Mouse (Mus musculus) heart, adult 2 months (tissue): ENCODE measurements around the gene Pakap. TPM values are rescaled to one million over a fixed set of nuclear protein-coding genes. Genes with fewer than 3 reads are reported as not detected.

ENCODE experiments used
- DNase-seq, 2 experiments: peaks; one replicate each; pipeline ENCODE4 v3.0.0; 2021
- H3K27ac ChIP-seq: fragments of 200-600 bp; 2 replicates; pipeline ENCODE4 v1.8.1; 2022
- H3K27me3 ChIP-seq: fragments of 200-500 bp; 2 replicates; pipeline ENCODE4 v1.6.1; 2012; ENCODE audit warnings: mild to moderate bottlenecking, low read length, inconsistent platforms, mixed read lengths; ENCODE audit not compliant: control insufficient read depth, insufficient read depth
- H3K36me3 ChIP-seq: fragments of 200-500 bp; 2 replicates; pipeline ENCODE4 v1.6.1; 2012; ENCODE audit warnings: low read length, inconsistent platforms; ENCODE audit not compliant: control insufficient read depth, insufficient read depth
- H3K4me1 ChIP-seq: fragments of 200-500 bp; 2 replicates; pipeline ENCODE4 v1.6.1; 2011; ENCODE audit warnings: low read length; ENCODE audit not compliant: control insufficient read depth, insufficient read depth
- H3K4me3 ChIP-seq: fragments of 200-600 bp; 2 replicates; pipeline ENCODE4 v1.8.1; 2022
- H3K79me2 ChIP-seq: fragments of 200-500 bp; replicated peaks from 2 replicates; pipeline ENCODE4 v1.6.1; 2012; ENCODE audit warnings: mild to moderate bottlenecking, inconsistent platforms, low read length, moderate library complexity, mixed read lengths; ENCODE audit not compliant: control insufficient read depth, insufficient read depth
- H3K9ac ChIP-seq: fragments of 200-500 bp; 2 replicates; pipeline ENCODE4 v1.6.1; 2012; ENCODE audit warnings: low read depth, mild to moderate bottlenecking, control low read depth, inconsistent platforms, low read length, mixed read lengths
- CTCF ChIP-seq: fragments of 200-600 bp; IDR thresholded peaks from 2 replicates; pipeline ENCODE4 v1.8.1; 2022; ENCODE audit warnings: antibody characterized with exemption, mild to moderate bottlenecking, moderate library complexity
- EP300 ChIP-seq: fragments of 200-500 bp; IDR thresholded peaks from 2 replicates; pipeline ENCODE4 v1.6.1; 2011; ENCODE audit warnings: low read depth, low read length, control low read depth; ENCODE audit not compliant: insufficient read depth
- POLR2A ChIP-seq: fragments of 200-500 bp; IDR thresholded peaks from 2 replicates; pipeline ENCODE4 v1.6.1; 2011; ENCODE audit warnings: mild to moderate bottlenecking, low read depth, low read length, control low read depth; ENCODE audit not compliant: insufficient read depth
- WGBS: fragments of 180-500 bp; shearing (Covaris S2); methylation state at CpG from one replicate; pipeline ENCODE4 v1.1.7; 2018; 5-methylcytosine and 5-hydroxymethylcytosine counted together
- intact Hi-C: fragments of 180-260 bp; cut with DNase I; formaldehyde crosslinking; loops from one replicate; pipeline ENCODE4 v1.15.1; 2025
- polyA plus RNA-seq: library from polyadenylated mRNA; depleted of rRNA; stranded (reverse); fragments of >200 nt; gene quantifications from 2 replicates; pipeline ENCODE4 v1.2.3, GENCODE M21; 2012
- total RNA-seq, 2 experiments: library from RNA; stranded (reverse); gene quantifications; 2 replicates each; pipeline ENCODE4 v1.2.3; 2021

The Pakap gene
- total and polyA plus RNA-seq, 3 experiments, result 3.3 to 35.2 (median 33.7) TPM

- DNase-seq, result no peak
- 44% methylated on average over 4 of the region's 4 CpGs for WGBS
- peak overlapping the region; percentile 17; the same call in 1 of the 2 replicates for H3K27ac ChIP-seq
- intact Hi-C loops, result no loop called here
- H3K4me3 ChIP-seq, result no peak overlapping the region
- H3K9ac ChIP-seq, result no peak overlapping the region
- H3K79me2 ChIP-seq, result peaks cover 6% of the 10 kb centered on the region
- H3K27me3 ChIP-seq, result no peaks in the 10 kb centered on the region
- peaks cover 6% of the 10 kb centered on the region; the same call in 1 of the 2 replicates for H3K36me3 ChIP-seq
- H3K4me1 ChIP-seq, result peaks cover 23% of the 10 kb centered on the region
- TF ChIP-seq POLR2A, result no peak
- TF ChIP-seq EP300, result no peak
- no peak for TF ChIP-seq CTCF
Measured at GRCm38 (mm10) chr4:57809449-57809848, 241.5 kb downstream of the Pakap start.

GRCm38 (mm10) chr4:57812075-57812474 lies 244.1 kb downstream of the Pakap start:
- peaks cover 19% of the 10 kb centered on the region for H3K4me1 ChIP-seq
- TF ChIP-seq POLR2A, result no peak
- no peak for TF ChIP-seq CTCF
- TF ChIP-seq EP300, result no peak
- no peak overlapping the region for H3K9ac ChIP-seq
- H3K27me3 ChIP-seq, result no peaks in the 10 kb centered on the region
- WGBS, result 84% methylated on average over 1 of the region's 1 CpGs
- H3K4me3 ChIP-seq, result no peak overlapping the region
- H3K27ac ChIP-seq, result peak overlapping the region; percentile 72
- peaks cover 5% of the 10 kb centered on the region for H3K79me2 ChIP-seq
- no peak for DNase-seq
- intact Hi-C loops, result loop anchor here (2.0 kb wide), 2 partner anchors 13 to 17 kb away; no protein-coding TSS in a partner anchor
- H3K36me3 ChIP-seq, result peaks cover 9% of the 10 kb centered on the region

GRCm38 (mm10) chr4:57812916-57813575 lies 245.1 kb downstream of the Pakap start:
- H3K9ac ChIP-seq, result no peak overlapping the region
- DNase-seq, result peak; percentile 50 to 76

DNA sequence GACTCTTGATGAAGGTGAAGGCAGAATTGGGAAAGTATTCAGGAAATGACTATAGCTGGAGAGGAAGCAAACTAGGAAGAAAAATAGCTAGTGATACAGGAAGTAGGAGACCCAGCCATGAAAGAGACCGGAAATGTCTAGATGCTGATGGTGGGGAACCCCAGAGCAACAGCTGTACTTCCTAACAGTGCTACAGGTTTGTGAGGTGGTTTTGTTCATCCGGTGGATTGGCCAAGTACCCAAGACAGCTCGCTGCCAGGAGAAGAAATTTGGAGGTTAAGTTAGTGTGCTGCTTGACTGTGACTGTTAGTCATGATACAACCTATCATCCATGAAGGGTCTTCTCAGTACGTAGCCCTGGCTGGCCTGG lies 245.6 kb downstream of the Pakap start:
- Histone ChIP-seq H3K27ac (peak overlapping the region; percentile 67), H3K4me3 (no peak overlapping the region), H3K4me1 (peaks cover 19% of the 10 kb centered on the region), H3K79me2 (peaks cover 3% of the 10 kb centered on the region), H3K27me3 (no peaks in the 10 kb centered on the region), H3K9ac (no peak overlapping the region), H3K36me3 (peaks cover 9% of the 10 kb centered on the region)
- peak in 1 of 2 experiments; percentile 27 for DNase-seq
- TF ChIP-seq EP300 (no peak), POLR2A (no peak), CTCF (no peak)
- 57% methylated on average over 4 of the region's 4 CpGs for WGBS
- intact Hi-C loops, result loop anchor here (1.0 to 2.0 kb wide), 4 partner anchors 15 to 140 kb away; no protein-coding TSS in a partner anchor

More at GRCm38 (mm10) chr4:57812916-57813575, 245.1 kb downstream of the Pakap start:
- peaks cover 19% of the 10 kb centered on the region for H3K4me1 ChIP-seq
- peaks cover 3% of the 10 kb centered on the region for H3K79me2 ChIP-seq
- intact Hi-C loops, result loop anchor here (1.0 to 2.0 kb wide), 4 partner anchors 14 to 140 kb away; no protein-coding TSS in a partner anchor
- no peaks in the 10 kb centered on the region for H3K27me3 ChIP-seq
- TF ChIP-seq EP300 (peak; percentile 90), CTCF (no peak)
- H3K36me3 ChIP-seq, result peaks cover 9% of the 10 kb centered on the region
- H3K27ac ChIP-seq, result peak overlapping the region; percentile 77
- WGBS, result 10% methylated on average over 7 of the region's 7 CpGs
- no peak overlapping the region for H3K4me3 ChIP-seq

DNA sequence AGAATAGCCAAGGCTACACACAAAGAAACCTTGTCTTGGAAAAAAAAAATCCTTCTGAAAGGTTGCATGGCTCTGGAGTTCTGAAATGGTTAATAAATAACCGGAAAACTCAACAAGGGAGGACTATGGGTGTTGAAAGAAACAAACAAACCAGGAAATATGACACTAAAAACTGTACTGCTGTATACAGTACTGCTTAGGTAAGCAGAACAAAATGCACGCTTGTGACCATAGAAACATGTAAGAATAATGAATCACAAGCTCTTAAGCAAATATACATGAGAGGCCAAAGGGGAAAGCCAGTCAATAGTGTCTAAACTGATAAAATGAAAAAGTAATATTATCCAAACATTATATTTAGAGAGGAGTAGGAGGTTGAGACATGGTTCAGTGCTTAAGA lies 247.4 kb downstream of the Pakap start:
- no peak for DNase-seq
- Histone ChIP-seq H3K36me3 (peaks cover 9% of the 10 kb centered on the region), H3K79me2 (peaks cover 5% of the 10 kb centered on the region), H3K4me3 (no peak overlapping the region), H3K9ac (no peak overlapping the region), H3K27ac (no peak overlapping the region), H3K4me1 (peaks cover 18% of the 10 kb centered on the region), H3K27me3 (no peaks in the 10 kb centered on the region)
- 75% methylated on average over 2 of the region's 2 CpGs for WGBS
- intact Hi-C loops, result no loop called here
- TF ChIP-seq POLR2A, result no peak
- TF ChIP-seq EP300, result no peak
- no peak for TF ChIP-seq CTCF

- WGBS, result 79% methylated on average over 8 of the region's 8 CpGs
- DNase-seq, result no peak
- intact Hi-C loops, result no loop called here
- Histone ChIP-seq H3K9ac (no peak overlapping the region), H3K79me2 (peaks cover 6% of the 10 kb centered on the region), H3K4me3 (no peak overlapping the region), H3K27me3 (no peaks in the 10 kb centered on the region), H3K4me1 (peaks cover 21% of the 10 kb centered on the region), H3K36me3 (peaks cover 14% of the 10 kb centered on the region), H3K27ac (no peak overlapping the region)
- TF ChIP-seq CTCF (no peak), POLR2A (no peak), EP300 (no peak)
Measured at GRCm38 (mm10) chr4:57816146-57816545, 248.2 kb downstream of the Pakap start.
